Mouse (Mus musculus) myocyte (in vitro differentiated cells): ENCODE measurements around the gene Siae.

Source experiments
- E2F4 ChIP-seq: IDR thresholded peaks from one replicate; pipeline ENCODE4 v1.6.1; 2011; ENCODE audit warnings: mild to moderate bottlenecking, control low read depth, moderate library complexity; ENCODE audit not compliant: insufficient read depth
- MAX ChIP-seq: IDR thresholded peaks from one replicate; pipeline ENCODE4 v1.6.1; 2011; ENCODE audit warnings: low read depth, mild to moderate bottlenecking, control low read depth
- MYOD1 ChIP-seq, 3 experiments: IDR thresholded peaks; one replicate each; pipeline ENCODE4 v1.6.1; 2011; ENCODE audit warnings: control low read depth in 2 of 3, low read depth in 2 of 3, mild to moderate bottlenecking in 2 of 3, moderate library complexity in 1 of 3; ENCODE audit not compliant: insufficient read length in 2 of 3, control insufficient read depth in 1 of 3
- POLR2A ChIP-seq: IDR thresholded peaks from one replicate; pipeline ENCODE4 v1.6.1; 2011; ENCODE audit warnings: low read depth, mild to moderate bottlenecking, control low read depth, moderate library complexity; ENCODE audit not compliant: insufficient read length
- POLR2AphosphoS2 ChIP-seq: IDR thresholded peaks from one replicate; pipeline ENCODE4 v1.6.1; 2011; ENCODE audit warnings: low read depth, control low read depth; ENCODE audit not compliant: insufficient read length
- TCF12 ChIP-seq: IDR thresholded peaks from one replicate; pipeline ENCODE4 v1.6.1; 2011; ENCODE audit warnings: mild to moderate bottlenecking, control low read depth; ENCODE audit not compliant: poor library complexity, insufficient read depth, severe bottlenecking

DNA sequence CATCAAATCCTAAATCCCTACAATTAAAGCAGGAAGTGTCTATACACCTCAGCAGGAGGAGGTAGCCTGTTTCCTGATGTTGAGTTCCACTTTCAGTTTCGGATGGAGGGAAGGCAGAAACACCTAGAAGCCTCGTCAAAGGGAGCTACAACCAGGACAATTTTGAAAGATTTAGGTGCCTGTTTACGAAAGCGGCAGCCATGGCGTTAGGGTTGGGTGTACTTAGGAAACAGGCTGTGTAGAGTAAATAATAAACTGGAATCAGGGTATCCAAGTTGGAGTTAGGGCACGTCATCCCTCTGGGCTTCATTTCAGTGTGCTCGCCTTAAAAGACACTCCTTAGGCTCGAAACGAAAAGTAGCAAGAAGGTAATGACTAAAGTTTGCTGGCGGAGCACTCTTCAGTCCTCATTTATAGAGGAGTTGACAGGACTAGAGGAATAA lies 101.0 kb downstream of the Siae start:
- TF ChIP-seq POLR2A (no peak), MAX (no peak), TCF12 (no peak), POLR2AphosphoS2 (no peak), MYOD1 (IDR thresholded peaks at IDR 0.05; ENCODE audit: control insufficient read depth in 1 of 3, insufficient read length in 2 of 3, low read depth in 2 of 3) (no peak), E2F4 (no peak)
